Mouse (Mus musculus): Measurements from ENCODE around the gene Zfp683. TPM values are rescaled to one million over a fixed set of nuclear protein-coding genes. Genes with fewer than 3 reads are reported as not detected.

Gene Zfp683
- polyA plus RNA-seq, 1 experiment from 2014 or later = not detected

Other genes with a start within 250 kb of the Zfp683 start
- gene Rps6ka1, start 166.0 kb upstream of the Zfp683 start, polyA plus RNA-seq (2015; fragmentation: Nextera tagmentation; extraction: Ambion mirVana) = 23.7 and 38.8 TPM in 2 replicates
- gene Hmgn2, start 85.2 kb upstream of the Zfp683 start, polyA plus RNA-seq (2015; fragmentation: Nextera tagmentation; extraction: Ambion mirVana) = 921 and 1,163 TPM in 2 replicates
- gene Dhdds, start 52.9 kb upstream of the Zfp683 start, polyA plus RNA-seq (2015; fragmentation: Nextera tagmentation; extraction: Ambion mirVana) = 47.0 and 47.4 TPM in 2 replicates
- gene Lin28a, start 35.0 kb upstream of the Zfp683 start, polyA plus RNA-seq (2015; fragmentation: Nextera tagmentation; extraction: Ambion mirVana) = 0.19 and 0.37 TPM in 2 replicates
- 2.5 and 3.7 TPM in 2 replicates for gene Crybg2, start 7.0 kb downstream of the Zfp683 start, polyA plus RNA-seq (2015; fragmentation: Nextera tagmentation; extraction: Ambion mirVana)
- gene Cd52, start 41.2 kb downstream of the Zfp683 start, polyA plus RNA-seq (2015; fragmentation: Nextera tagmentation; extraction: Ambion mirVana) = 5.6 and 29.0 TPM in 2 replicates
- gene Ubxn11, start 48.7 kb downstream of the Zfp683 start, polyA plus RNA-seq (2015; fragmentation: Nextera tagmentation; extraction: Ambion mirVana) = 16.2 and 19.4 TPM in 2 replicates
- 436 and 479 TPM in 2 replicates for gene Sh3bgrl3, start 75.0 kb downstream of the Zfp683 start, polyA plus RNA-seq (2015; fragmentation: Nextera tagmentation; extraction: Ambion mirVana)
- gene Cep85, start 133.3 kb downstream of the Zfp683 start, polyA plus RNA-seq (2015; fragmentation: Nextera tagmentation; extraction: Ambion mirVana) = 18.9 and 34.8 TPM in 2 replicates
- gene Gm7534, start 149.2 kb downstream of the Zfp683 start, polyA plus RNA-seq (2015; fragmentation: Nextera tagmentation; extraction: Ambion mirVana) = not detected in 2 replicates
- not detected in 2 replicates for gene Catsper4, start 173.5 kb downstream of the Zfp683 start, polyA plus RNA-seq (2015; fragmentation: Nextera tagmentation; extraction: Ambion mirVana)
- 0.20 and 1.4 TPM in 2 replicates for gene Cnksr1, start 184.6 kb downstream of the Zfp683 start, polyA plus RNA-seq (2015; fragmentation: Nextera tagmentation; extraction: Ambion mirVana)
- gene E130218I03Rik, start 189.8 kb downstream of the Zfp683 start, polyA plus RNA-seq (2015; fragmentation: Nextera tagmentation; extraction: Ambion mirVana) = 0.42 TPM in 1 of 2 replicates, not detected in the other
- 13.9 and 14.8 TPM in 2 replicates for gene Zfp593, start 191.8 kb downstream of the Zfp683 start, polyA plus RNA-seq (2015; fragmentation: Nextera tagmentation; extraction: Ambion mirVana)
- gene Gm30191, start 193.1 kb downstream of the Zfp683 start, polyA plus RNA-seq (2015; fragmentation: Nextera tagmentation; extraction: Ambion mirVana) = not detected in 2 replicates
- gene Grrp1, start 200.3 kb downstream of the Zfp683 start, polyA plus RNA-seq (2015; fragmentation: Nextera tagmentation; extraction: Ambion mirVana) = 14.2 and 17.0 TPM in 2 replicates
- 32.1 and 33.9 TPM in 2 replicates for gene Pdik1l, start 234.1 kb downstream of the Zfp683 start, polyA plus RNA-seq (2015; fragmentation: Nextera tagmentation; extraction: Ambion mirVana)